Mouse (Mus musculus): ENCODE results near the gene Cln3. TPM values are rescaled to one million over a fixed set of nuclear protein-coding genes. Genes with fewer than 3 reads are reported as not detected.

The Cln3 gene
- total and polyA plus RNA-seq, 3 experiments: 20.5 to 61.9 TPM; not detected in 1

DNA sequence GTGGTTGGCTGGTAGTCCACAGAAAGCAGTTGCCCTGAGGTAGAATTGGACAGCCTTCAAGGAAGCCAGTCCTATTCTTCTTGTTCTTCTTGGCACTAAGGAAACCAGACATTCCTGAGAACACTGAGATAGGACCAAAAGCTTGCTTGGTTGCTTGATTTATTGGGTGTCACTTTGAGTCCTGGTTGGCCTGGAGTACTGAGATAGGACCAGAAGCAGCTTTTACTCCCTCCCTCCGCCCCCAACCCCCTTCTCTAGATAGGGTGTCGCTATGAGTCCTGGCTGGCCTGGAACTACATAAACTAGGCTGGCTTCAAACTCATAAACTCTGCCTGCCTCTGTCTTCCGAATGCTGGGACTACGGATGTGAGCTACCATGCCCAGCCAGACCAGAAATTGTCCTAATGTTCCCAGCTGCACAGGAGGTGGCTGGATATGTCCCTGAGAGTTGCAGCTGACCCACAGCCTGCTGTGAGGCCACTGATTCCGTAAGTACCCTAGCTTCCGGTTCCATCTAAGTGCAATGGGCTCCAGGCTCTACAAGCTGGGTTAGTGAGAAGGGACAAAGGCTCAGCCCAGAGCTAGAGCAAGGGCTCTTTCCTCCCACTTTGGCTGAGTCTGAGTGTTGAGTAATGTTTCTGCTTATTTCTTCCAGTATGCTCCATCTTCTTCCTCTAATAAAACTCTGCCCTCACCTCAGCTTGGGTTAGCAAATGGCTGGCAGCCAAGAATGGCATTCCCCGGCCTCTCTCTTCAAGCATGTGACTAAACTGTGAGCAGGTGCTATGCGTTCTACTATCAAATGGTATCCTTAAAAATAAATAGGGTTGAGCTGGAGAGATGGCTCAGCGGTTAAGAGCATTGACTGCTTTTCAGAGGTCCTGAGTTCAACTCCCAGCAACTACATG lies 36.1 kb upstream of the Cln3 start (continued):
- TF ChIP-seq SMC3 (IDR thresholded peaks at IDR 0.05; ENCODE audit: low read depth, low read length): no peak
- no peak for TF ChIP-seq E2F4 (IDR thresholded peaks at IDR 0.05; ENCODE audit: borderline replicate concordance, low read depth, low read length)
- TF ChIP-seq MXI1 (IDR thresholded peaks at IDR 0.05; ENCODE audit: low read depth, low read length): peak; percentile 50
- TF ChIP-seq GABPA (IDR thresholded peaks at IDR 0.05; ENCODE audit: low read depth, low read length): no peak

DNA sequence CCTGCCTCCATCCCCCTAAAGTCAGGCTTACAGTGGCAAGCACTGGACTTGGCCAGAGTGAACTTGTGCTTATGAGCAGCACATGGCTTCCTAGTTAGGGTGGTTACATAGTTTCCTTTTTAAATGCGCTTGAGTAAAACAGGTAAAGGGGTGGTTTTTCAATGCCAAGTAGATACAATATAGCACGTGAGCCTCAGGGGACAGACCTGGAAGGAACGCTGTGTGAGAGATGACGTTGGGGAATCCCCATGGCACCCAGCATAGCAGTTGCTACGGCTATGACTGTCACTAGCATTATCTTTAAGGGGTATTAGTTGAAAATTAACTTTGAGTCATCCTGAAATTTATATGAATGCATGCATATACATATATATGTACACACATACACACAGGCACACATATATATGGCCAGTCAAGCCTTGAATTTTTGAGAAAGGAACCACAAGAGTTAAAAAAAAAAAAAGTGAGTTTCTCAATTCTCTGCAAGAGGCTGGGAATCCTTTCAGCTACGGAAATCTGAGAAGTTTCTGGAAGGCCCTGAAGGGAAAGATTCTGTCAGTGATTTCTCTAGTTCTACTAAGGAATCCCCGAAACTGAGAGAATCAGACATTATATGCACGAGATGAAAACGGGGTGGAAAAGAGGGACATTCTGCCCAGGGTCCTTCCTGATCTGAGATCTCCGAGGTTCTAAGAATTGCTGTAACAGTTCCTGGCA lies 34.1 kb upstream of the Cln3 start:
- no peak for DNase-seq (ENCODE audit: low read depth, low spot score)
- no peaks in the 10 kb centered on the region for H3K79me2 ChIP-seq (ENCODE audit: control insufficient read depth, insufficient read depth, low read length, poor library complexity)
- TF ChIP-seq RAD21 (IDR thresholded peaks at IDR 0.05; ENCODE audit: low read depth, low read length): no peak
- no peak for TF ChIP-seq ZKSCAN1 (IDR thresholded peaks at IDR 0.05; ENCODE audit: low read depth, low read length)
- TF ChIP-seq TCF12 (IDR thresholded peaks at IDR 0.05; ENCODE audit: low read depth, low read length): no peak
- no peak for TF ChIP-seq GATA1 (IDR thresholded peaks at IDR 0.05; ENCODE audit: low read depth, low read length)
- TF ChIP-seq POLR2AphosphoS2 (IDR thresholded peaks at IDR 0.05; ENCODE audit: low read length): no peak
- TF ChIP-seq NELFE (IDR thresholded peaks at IDR 0.05; ENCODE audit: low read depth, low read length): no peak
- no peak for TF ChIP-seq HCFC1 (IDR thresholded peaks at IDR 0.05; ENCODE audit: low read depth, low read length)
- no peak for TF ChIP-seq MAZ (IDR thresholded peaks at IDR 0.05; ENCODE audit: low read depth, low read length)
- TF ChIP-seq USF2 (IDR thresholded peaks at IDR 0.05; ENCODE audit: borderline replicate concordance in 1 of 2, insufficient read depth in 1 of 2, low read depth in 1 of 2, low read length in 2 of 2): no peak
- TF ChIP-seq CHD2 (IDR thresholded peaks at IDR 0.05; ENCODE audit: low read length): no peak
- TF ChIP-seq ZNF384 (IDR thresholded peaks at IDR 0.05; ENCODE audit: low read depth, low read length): no peak
- H3K27ac ChIP-seq (ENCODE audit: control insufficient read depth, low read depth, low read length): no peak overlapping the region
- H3K9me3 ChIP-seq (replicated peaks; ENCODE audit: insufficient read depth, low read length): no peaks in the 10 kb centered on the region
- H3K9ac ChIP-seq (ENCODE audit: control insufficient read depth, low read depth, low read length, poor library complexity, severe bottlenecking): no peak overlapping the region
- no peak overlapping the region for H3K4me3 ChIP-seq (ENCODE audit: control insufficient read depth in 1 of 2, insufficient read depth in 1 of 2, low read depth in 2 of 2, low read length in 2 of 2)
- H3K4me1 ChIP-seq (ENCODE audit: control insufficient read depth in 1 of 2, insufficient read depth in 2 of 2, low read length in 2 of 2): peaks cover 16 to 37% of the 10 kb centered on the region in 2 experiments
- peaks cover 0 to 30% of the 10 kb centered on the region in 2 experiments; a peak in 2 of 4 replicates for H3K36me3 ChIP-seq (ENCODE audit: control insufficient read depth in 1 of 2, insufficient read depth in 2 of 2, low read length in 2 of 2)
- no peaks in the 10 kb centered on the region for H3K27me3 ChIP-seq (ENCODE audit: control insufficient read depth in 1 of 2, insufficient read depth in 2 of 2, low read length in 2 of 2)

DNA sequence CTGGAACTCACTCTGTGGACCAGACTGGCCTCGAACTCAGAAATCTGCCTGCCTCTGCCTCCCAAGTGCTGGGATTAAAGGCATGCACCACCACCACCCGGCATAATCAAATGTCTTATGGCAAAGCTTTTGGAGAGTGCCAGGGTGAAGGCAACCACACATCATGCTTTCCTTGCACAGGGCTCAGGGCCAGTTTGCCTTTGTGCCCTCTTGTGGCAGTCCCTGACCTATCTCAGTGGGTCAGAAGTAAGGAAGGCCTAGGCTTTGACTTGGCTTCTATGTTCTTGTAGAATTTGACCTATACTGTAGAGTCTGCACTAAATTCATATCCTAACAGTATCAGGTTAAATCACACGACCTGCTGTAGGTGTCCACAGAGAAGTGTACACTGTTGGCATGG lies 31.1 kb upstream of the Cln3 start:
- no peaks in the 10 kb centered on the region for H3K27me3 ChIP-seq (ENCODE audit: control insufficient read depth in 1 of 2, insufficient read depth in 2 of 2, low read length in 2 of 2)
- no peak for DNase-seq (ENCODE audit: low read depth, low spot score)
- peaks cover 0 to 2% of the 10 kb centered on the region in 2 experiments; a peak in 2 of 4 replicates for H3K36me3 ChIP-seq (ENCODE audit: control insufficient read depth in 1 of 2, insufficient read depth in 2 of 2, low read length in 2 of 2)
- no peak overlapping the region for H3K9ac ChIP-seq (ENCODE audit: control insufficient read depth, low read depth, low read length, poor library complexity, severe bottlenecking)
- H3K27ac ChIP-seq (ENCODE audit: control insufficient read depth, low read depth, low read length): no peak overlapping the region
- no peaks in the 10 kb centered on the region for H3K9me3 ChIP-seq (replicated peaks; ENCODE audit: insufficient read depth, low read length)
- H3K4me3 ChIP-seq (ENCODE audit: control insufficient read depth in 1 of 2, insufficient read depth in 1 of 2, low read depth in 2 of 2, low read length in 2 of 2): no peak overlapping the region
- no peaks in the 10 kb centered on the region for H3K79me2 ChIP-seq (ENCODE audit: control insufficient read depth, insufficient read depth, low read length, poor library complexity)
- TF ChIP-seq RCOR1 (IDR thresholded peaks at IDR 0.05; ENCODE audit: low read depth, low read length) (no peak), ZNF384 (IDR thresholded peaks at IDR 0.05; ENCODE audit: low read depth, low read length) (no peak), USF1 (IDR thresholded peaks at IDR 0.05; ENCODE audit: low read depth, low read length) (no peak), MAZ (IDR thresholded peaks at IDR 0.05; ENCODE audit: low read depth, low read length) (no peak), POLR2AphosphoS2 (IDR thresholded peaks at IDR 0.05; ENCODE audit: low read length) (no peak), MYC (IDR thresholded peaks at IDR 0.05; ENCODE audit: low read depth, low read length) (no peak), JUND (IDR thresholded peaks at IDR 0.05; ENCODE audit: low read depth, low read length) (no peak), NELFE (IDR thresholded peaks at IDR 0.05; ENCODE audit: low read depth, low read length) (no peak), CHD2 (IDR thresholded peaks at IDR 0.05; ENCODE audit: low read length) (no peak), GATA1 (IDR thresholded peaks at IDR 0.05; ENCODE audit: low read depth, low read length) (no peak), BHLHE40 (IDR thresholded peaks at IDR 0.05; ENCODE audit: borderline replicate concordance, low read depth, low read length) (no peak), TBP (IDR thresholded peaks at IDR 0.05; ENCODE audit: low read depth, low read length) (no peak), SMC3 (IDR thresholded peaks at IDR 0.05; ENCODE audit: low read depth, low read length) (no peak), EP300 (IDR thresholded peaks at IDR 0.05; ENCODE audit: low read depth in 1 of 2, low read length in 2 of 2) (no peak), ELF1 (IDR thresholded peaks at IDR 0.05; ENCODE audit: low read depth, low read length) (no peak), CHD1 (IDR thresholded peaks at IDR 0.05; ENCODE audit: low read depth, low read length) (no peak)
- H3K4me1 ChIP-seq (ENCODE audit: control insufficient read depth in 1 of 2, insufficient read depth in 2 of 2, low read length in 2 of 2): peaks cover 0 to 7% of the 10 kb centered on the region in 2 experiments; a peak in 3 of 4 replicates

All from MEL (cell line).